24 mouse cellular contexts compared by ENCODE assay signal in the genomic region with DNA sequence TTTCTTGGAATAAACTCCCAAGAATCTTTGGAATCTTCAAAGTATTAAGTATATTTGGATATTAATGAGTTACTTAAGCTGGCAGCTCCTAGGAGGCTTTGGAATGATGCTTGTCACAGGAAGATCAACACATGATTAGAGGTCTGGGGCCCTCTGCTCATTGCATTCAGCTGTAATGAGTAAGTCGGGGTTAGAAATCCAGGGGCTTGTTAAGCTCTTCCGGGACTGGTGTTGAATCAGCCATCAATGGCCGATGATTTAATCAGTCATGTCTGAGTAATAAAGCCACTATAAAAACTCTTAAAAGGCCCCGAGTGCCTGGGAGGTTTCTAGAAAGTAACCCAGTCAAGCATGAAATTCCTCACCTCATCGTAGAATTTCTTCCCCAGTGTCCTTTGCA.
DNase-seq lines count a peak whose midpoint lies in the region; ATAC-seq and TF ChIP-seq lines count a peak whose summit lies in the region.
"Had no signal": no experiment of that assay in that cellular context is flagged by ENCODE, and none has a peak within 500 bp of the region (broad histone marks: within the 10 kb centered on the region; RNA-seq: fewer than 3 reads in every experiment).

No protein-coding gene starts in this region.

- no peak overlapping the region for H3K4me2 ChIP-seq in liver, embryonic 11.5 days
- H3K4me2 ChIP-seq: embryonic facial prominence, embryonic 13.5 days; embryonic facial prominence, embryonic 15.5 days; forebrain, embryonic 12.5 days had no signal

- H3K4me3 ChIP-seq in liver, embryonic 11.5 days (ENCODE audit: low read depth, low read length): no peak overlapping the region
- H3K4me3 ChIP-seq: embryonic facial prominence, embryonic 13.5 days; embryonic facial prominence, embryonic 15.5 days; erythroblast, embryonic 14.5 days; forebrain, embryonic 10.5 days; forebrain, embryonic 12.5 days had no signal

- H3K4me1 ChIP-seq in liver, embryonic 11.5 days (replicated peaks; ENCODE audit: control insufficient read depth, insufficient read depth, low read length): no peaks in the 10 kb centered on the region
- H3K4me1 ChIP-seq: embryonic facial prominence, embryonic 13.5 days; embryonic facial prominence, embryonic 15.5 days; forebrain, embryonic 12.5 days had no signal

- CTCF ChIA-PET in Patski (lab: Charles Lee): interaction anchor here (1.2 kb wide), 1 partner anchor 15 kb away, joined by 3 read pairs; no protein-coding TSS in a partner anchor

- no peak for TF ChIP-seq CTCF in Patski (IDR thresholded peaks at IDR 0.05)

- no peaks in the 10 kb centered on the region for H3K36me3 ChIP-seq in liver, embryonic 11.5 days (ENCODE audit: control insufficient read depth, insufficient read depth, low read length)
- H3K36me3 ChIP-seq: embryonic facial prominence, embryonic 13.5 days; embryonic facial prominence, embryonic 15.5 days; forebrain, embryonic 10.5 days; forebrain, embryonic 12.5 days; G1E had no signal

- peak; percentile 57 for ATAC-seq in Patski
- no peak for ATAC-seq in liver, embryonic 11.5 days (replicated peaks; ENCODE audit: low FRiP score)
- ATAC-seq: CD4-positive, CD25-positive, alpha-beta regulatory T cell, adult 4 months; forebrain, embryonic 14.5 days; forebrain, embryonic 16.5 days had no signal

- H3K27ac ChIP-seq in liver, embryonic 11.5 days (ENCODE audit: low read depth, low read length): no peak overlapping the region
- H3K27ac ChIP-seq: embryonic facial prominence, embryonic 13.5 days; embryonic facial prominence, embryonic 15.5 days; forebrain, embryonic 10.5 days; forebrain, embryonic 12.5 days had no signal

- H3K9ac ChIP-seq in liver, embryonic 11.5 days (ENCODE audit: low read depth, low read length): no peak overlapping the region
- H3K9ac ChIP-seq: embryonic facial prominence, embryonic 13.5 days; embryonic facial prominence, embryonic 15.5 days; forebrain, embryonic 12.5 days had no signal

- H3K9me3 ChIP-seq in liver, embryonic 11.5 days (ENCODE audit: control insufficient read depth, low read length): no peaks in the 10 kb centered on the region
- H3K9me3 ChIP-seq: embryonic facial prominence, embryonic 13.5 days; embryonic facial prominence, embryonic 15.5 days; forebrain, embryonic 10.5 days; forebrain, embryonic 12.5 days had no signal

- peaks cover 3% of the 10 kb centered on the region for H3K27me3 ChIP-seq in Patski
- no peaks in the 10 kb centered on the region for H3K27me3 ChIP-seq in liver, embryonic 11.5 days (replicated peaks; ENCODE audit: control insufficient read depth, insufficient read depth, low read length)
- H3K27me3 ChIP-seq: embryonic facial prominence, embryonic 13.5 days; embryonic facial prominence, embryonic 15.5 days; forebrain, embryonic 12.5 days had no signal

- 86% methylated on average over 5 of the region's 5 CpGs for WGBS in liver, embryonic 11.5 days

- intact Hi-C loops in heart, postnatal 10 days (cut with DNase I): no loop called here
- intact Hi-C loops in left cerebral cortex, postnatal 4 days (cut with DNase I): no loop called here

- POLR2A ChIA-PET in Patski (lab: Charles Lee): no interaction called here

- in situ Hi-C loops in Patski (cut with MboI; ENCODE audit: low pct_unique_long_range_greater_than_20kb): no loop called here

- peak; percentile 9 for DNase-seq in heart, adult 11 months
- DNase-seq in heart, postnatal 10 days: no peak
- peak; percentile 25 for DNase-seq in Patski (ENCODE audit: low read depth, low spot score)
- no peak for DNase-seq in left cerebral cortex, postnatal 4 days
- no peak for DNase-seq in liver, embryonic 11.5 days (ENCODE audit: low spot score)
- DNase-seq: adrenal gland, adult 2 months; adrenal gland, postnatal 10 days; adrenal gland, postnatal 25 days; B cell, adult 2 months; cerebellum, adult 11-12 months; cerebellum, adult 2 months; cerebellum, adult 9-10 months; cerebellum, postnatal 10 days; cerebellum, postnatal 25 days; embryo, embryonic 11 days had no signal

Comparison
In these comparisons a context has a peak if more than half of its experiments do, and no peak if none do; other contexts are left out.
1. DNase-seq: peak in heart, adult 11 months (single experiment) and Patski (single experiment); none in heart, postnatal 10 days (0 of 2), left cerebral cortex, postnatal 4 days (single experiment) and liver, embryonic 11.5 days (single experiment).